Mouse (Mus musculus) limb, embryonic 11.5 days (tissue): ENCODE results near the gene Cacnb4. TPM values are rescaled to one million over a fixed set of nuclear protein-coding genes. Genes with fewer than 3 reads are reported as not detected.

ENCODE experiments used
- ATAC-seq: fragments of 200-750 bp; cut with Nextera tagmentation; 2 replicates; pipeline ENCODE4 v1.8.0; 2017; ENCODE audit warnings: low read depth; ENCODE audit not compliant: insufficient number of reproducible peaks, low FRiP score, low TSS enrichment
- DNase-seq: peaks from one replicate; pipeline ENCODE4 v3.0.0-alpha.2; 2015; ENCODE audit warnings: low spot score
- H3K27ac ChIP-seq: fragments of 300-500 bp; sonication (generic); replicated peaks from 2 replicates; pipeline ENCODE4 v1.5.1; 2014; ENCODE audit warnings: low read depth, mild to moderate bottlenecking, low read length
- H3K27me3 ChIP-seq: fragments of 300-500 bp; sonication (generic); 2 replicates; pipeline ENCODE4 v1.6.1; 2014; ENCODE audit warnings: mild to moderate bottlenecking, low read length, mixed read lengths; ENCODE audit not compliant: control insufficient read depth, insufficient read depth
- H3K36me3 ChIP-seq: fragments of 300-500 bp; sonication (generic); 2 replicates; pipeline ENCODE4 v1.6.1; 2014; ENCODE audit warnings: mild to moderate bottlenecking, low read length, moderate library complexity, mixed read lengths; ENCODE audit not compliant: control insufficient read depth, insufficient read depth
- H3K4me1 ChIP-seq: fragments of 300-500 bp; sonication (generic); 2 replicates; pipeline ENCODE4 v1.6.1; 2014; ENCODE audit warnings: low read length, mixed read lengths; ENCODE audit not compliant: control insufficient read depth, insufficient read depth
- H3K4me2 ChIP-seq: fragments of 300-500 bp; sonication (generic); 2 replicates; pipeline ENCODE4 v1.6.1; 2014; ENCODE audit warnings: low read depth, mild to moderate bottlenecking, moderate library complexity; ENCODE audit not compliant: severe bottlenecking
- H3K4me3 ChIP-seq: fragments of 300-500 bp; sonication (generic); 2 replicates; pipeline ENCODE4 v1.5.1; 2014; ENCODE audit warnings: low read depth, low read length
- H3K9ac ChIP-seq: fragments of 300-500 bp; sonication (generic); 2 replicates; pipeline ENCODE4 v1.6.1; 2014; ENCODE audit warnings: mild to moderate bottlenecking, low read length
- H3K9me3 ChIP-seq: fragments of 300-500 bp; sonication (generic); 2 replicates; pipeline ENCODE4 v1.6.1; 2016; ENCODE audit warnings: low read length; ENCODE audit not compliant: control insufficient read depth
- WGBS: fragments of 180-500 bp; shearing (Covaris S2); extraction: QIAGEN DNeasy Blood & Tissue Kit; methylation state at CpG from one replicate; pipeline ENCODE4 v1.1.7; 2014; 5-methylcytosine and 5-hydroxymethylcytosine counted together
- polyA plus RNA-seq: library from polyadenylated mRNA; unstranded; fragments of >200 nt; fragmentation: Nextera tagmentation; extraction: Ambion mirVana; gene quantifications from 2 replicates; pipeline ENCODE4 v1.2.1, GENCODE M21; 2014

The Cacnb4 gene
- polyA plus RNA-seq, 1 experiment from 2014 or later = 0.52 TPM

DNA sequence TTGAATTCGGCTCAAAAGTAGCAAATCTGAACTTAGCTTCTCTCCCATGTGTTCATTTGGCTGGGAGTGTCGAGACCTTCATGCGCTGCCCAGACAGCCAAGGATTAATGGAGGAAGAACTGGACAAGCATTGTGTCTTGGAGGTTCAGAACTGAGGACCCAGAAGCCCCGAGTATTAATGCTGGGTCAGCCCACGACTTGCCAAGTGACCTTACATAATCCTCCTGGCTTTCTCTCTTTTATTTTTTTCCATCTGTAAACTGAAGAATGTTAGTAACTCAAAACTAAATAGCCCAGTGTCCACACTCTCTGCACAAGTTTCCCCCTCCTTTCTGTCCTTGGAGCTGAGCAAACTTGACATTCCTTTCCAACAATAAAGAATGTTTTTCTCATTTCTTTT is 95.9 kb downstream of the Cacnb4 start:
- Histone ChIP-seq H3K36me3 (no peaks in the 10 kb centered on the region), H3K9me3 (no peaks in the 10 kb centered on the region), H3K4me1 (no peaks in the 10 kb centered on the region), H3K9ac (no peak overlapping the region), H3K27me3 (no peaks in the 10 kb centered on the region), H3K27ac (no peak overlapping the region), H3K4me2 (no peak overlapping the region), H3K4me3 (no peak overlapping the region)
- no peak for DNase-seq
- ATAC-seq = no peak
- 77% methylated on average over 5 of the region's 5 CpGs for WGBS

- Histone ChIP-seq H3K27ac (no peak overlapping the region), H3K4me3 (no peak overlapping the region), H3K9ac (no peak overlapping the region), H3K27me3 (no peaks in the 10 kb centered on the region), H3K36me3 (no peaks in the 10 kb centered on the region), H3K9me3 (no peaks in the 10 kb centered on the region), H3K4me2 (no peak overlapping the region), H3K4me1 (no peaks in the 10 kb centered on the region)
- WGBS = 63% methylated on average over 3 of the region's 3 CpGs
- no peak for ATAC-seq
- DNase-seq = no peak
These were observed 97.8 kb downstream of the Cacnb4 start for GRCm38 (mm10) chr2:52578846-52579245.

- DNase-seq (no peak), ATAC-seq (no peak)
- H3K27me3 ChIP-seq = no peaks in the 10 kb centered on the region
- H3K4me3 ChIP-seq = no peak overlapping the region
- no peaks in the 10 kb centered on the region for H3K4me1 ChIP-seq
- H3K9me3 ChIP-seq = no peaks in the 10 kb centered on the region
- WGBS = 84% methylated on average over 4 of the region's 4 CpGs
- H3K4me2 ChIP-seq = no peak overlapping the region
- no peak overlapping the region for H3K9ac ChIP-seq
- H3K36me3 ChIP-seq = no peaks in the 10 kb centered on the region
- H3K27ac ChIP-seq = no peak overlapping the region
These were observed 98.9 kb downstream of the Cacnb4 start for GRCm38 (mm10) chr2:52577700-52578099.

- Histone ChIP-seq H3K4me3 (no peak overlapping the region), H3K4me1 (no peaks in the 10 kb centered on the region), H3K9ac (no peak overlapping the region), H3K9me3 (no peaks in the 10 kb centered on the region), H3K27me3 (no peaks in the 10 kb centered on the region), H3K36me3 (no peaks in the 10 kb centered on the region), H3K4me2 (no peak overlapping the region), H3K27ac (no peak overlapping the region)
- ATAC-seq (no peak), DNase-seq (no peak)
- WGBS = 85% methylated on average over 2 of the region's 2 CpGs
These were observed 100.1 kb downstream of the Cacnb4 start for GRCm38 (mm10) chr2:52576546-52576945.

GRCm38 (mm10) chr2:52575637-52576175 is 100.9 kb downstream of the Cacnb4 start:
- Histone ChIP-seq H3K9ac (no peak overlapping the region), H3K27ac (no peak overlapping the region), H3K27me3 (no peaks in the 10 kb centered on the region), H3K9me3 (no peaks in the 10 kb centered on the region), H3K4me1 (no peaks in the 10 kb centered on the region), H3K4me3 (no peak overlapping the region), H3K4me2 (no peak overlapping the region), H3K36me3 (no peaks in the 10 kb centered on the region)
- DNase-seq = no peak
- WGBS = 89% methylated on average over 10 of the region's 10 CpGs
- no peak for ATAC-seq

DNA sequence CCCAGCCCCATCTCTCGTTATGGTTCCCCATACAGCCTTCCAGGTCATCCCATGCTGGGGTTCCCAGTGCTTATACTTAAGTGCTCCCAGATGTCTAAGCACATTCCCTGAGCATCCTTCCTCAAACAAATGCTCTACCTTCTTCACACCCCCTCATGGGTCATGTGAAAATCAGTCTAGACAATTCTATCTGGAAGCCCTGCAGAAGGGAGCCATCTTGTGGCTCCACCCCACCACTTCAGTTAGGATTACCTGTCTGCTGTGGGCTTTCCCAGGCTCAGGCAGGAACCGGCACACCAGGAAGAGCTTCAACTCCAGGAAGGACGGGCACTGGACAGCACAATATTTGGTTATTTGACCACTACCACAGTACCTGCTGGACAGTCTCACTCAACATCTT is 101.7 kb downstream of the Cacnb4 start:
- Histone ChIP-seq H3K36me3 (no peaks in the 10 kb centered on the region), H3K27ac (no peak overlapping the region), H3K4me3 (no peak overlapping the region), H3K9ac (no peak overlapping the region), H3K27me3 (no peaks in the 10 kb centered on the region), H3K9me3 (no peaks in the 10 kb centered on the region), H3K4me1 (no peaks in the 10 kb centered on the region), H3K4me2 (no peak overlapping the region)
- DNase-seq = no peak
- ATAC-seq = no peak
- 86% methylated on average over 3 of the region's 3 CpGs for WGBS

DNA sequence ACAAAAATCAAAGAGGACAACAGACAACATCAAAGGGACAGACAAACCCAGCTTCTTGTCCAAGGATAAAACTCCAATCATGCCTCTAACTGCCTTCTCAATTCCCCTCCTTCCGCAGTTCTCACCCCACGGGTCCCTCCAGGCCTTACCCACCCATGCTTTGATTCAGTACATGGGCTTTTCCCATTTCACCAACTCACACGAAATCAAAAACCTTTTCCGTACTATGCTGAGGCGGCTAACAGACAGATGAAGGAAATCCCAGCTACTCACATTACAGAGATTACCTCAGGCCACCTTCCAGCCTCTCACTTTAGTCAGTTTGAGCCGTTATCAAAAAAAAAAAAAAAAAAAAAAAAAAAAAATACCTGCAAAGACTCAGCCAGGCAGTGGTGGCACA is 104.4 kb downstream of the Cacnb4 start:
- no peaks in the 10 kb centered on the region for H3K27me3 ChIP-seq
- no peak overlapping the region for H3K4me3 ChIP-seq
- no peaks in the 10 kb centered on the region for H3K4me1 ChIP-seq
- no peak overlapping the region for H3K9ac ChIP-seq
- H3K27ac ChIP-seq = no peak overlapping the region
- 78% methylated on average over 6 of the region's 6 CpGs for WGBS
- no peaks in the 10 kb centered on the region for H3K36me3 ChIP-seq
- DNase-seq (no peak), ATAC-seq (no peak)
- H3K4me2 ChIP-seq = no peak overlapping the region
- H3K9me3 ChIP-seq = no peaks in the 10 kb centered on the region

GRCm38 (mm10) chr2:52571339-52571968 is 105.2 kb downstream of the Cacnb4 start:
- no peak overlapping the region for H3K4me3 ChIP-seq
- DNase-seq (no peak), ATAC-seq (no peak)
- H3K36me3 ChIP-seq = no peaks in the 10 kb centered on the region
- no peaks in the 10 kb centered on the region for H3K27me3 ChIP-seq
- no peaks in the 10 kb centered on the region for H3K9me3 ChIP-seq
- H3K9ac ChIP-seq = no peak overlapping the region
- H3K4me1 ChIP-seq = no peaks in the 10 kb centered on the region
- WGBS = 51% methylated on average over 13 of the region's 13 CpGs
- no peak overlapping the region for H3K4me2 ChIP-seq
- no peak overlapping the region for H3K27ac ChIP-seq

GRCm38 (mm10) chr2:52570781-52571180 is 105.8 kb downstream of the Cacnb4 start:
- no peaks in the 10 kb centered on the region for H3K36me3 ChIP-seq
- H3K4me1 ChIP-seq = no peaks in the 10 kb centered on the region
- DNase-seq (no peak), ATAC-seq (no peak)
- 74% methylated on average over 5 of the region's 5 CpGs for WGBS
- no peak overlapping the region for H3K4me3 ChIP-seq
- H3K27ac ChIP-seq = no peak overlapping the region
- H3K9ac ChIP-seq = no peak overlapping the region
- no peak overlapping the region for H3K4me2 ChIP-seq
- H3K27me3 ChIP-seq = no peaks in the 10 kb centered on the region
- H3K9me3 ChIP-seq = no peaks in the 10 kb centered on the region
